Mouse (Mus musculus): ENCODE measurements around the gene Dnajb4.

DNA sequence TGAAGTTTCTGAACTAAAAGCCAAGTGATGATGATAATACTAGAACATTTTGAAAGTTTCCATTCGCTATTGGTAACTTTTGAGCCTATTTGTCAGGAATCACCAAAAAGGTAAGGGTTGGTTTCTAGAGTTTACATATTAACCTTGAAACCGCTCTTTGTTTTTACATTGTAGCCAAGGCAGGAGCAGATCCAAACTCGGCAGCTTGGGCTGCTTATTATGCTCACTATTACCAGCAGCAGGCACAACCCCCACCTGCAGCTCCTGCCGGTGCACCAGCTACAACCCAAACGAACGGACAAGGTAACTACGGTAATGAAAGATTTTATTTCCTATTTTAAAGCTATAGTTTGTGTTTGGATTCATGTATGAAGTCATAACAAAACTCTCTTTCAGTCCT, 15.8 kb upstream of the Dnajb4 start:
- no peak for TF ChIP-seq CTCF (IDR thresholded peaks at IDR 0.05; ENCODE audit: low read depth)
- no peak for TF ChIP-seq EP300 (IDR thresholded peaks at IDR 0.05; ENCODE audit: low read depth)
